Mouse (Mus musculus) lung, embryonic 16.5 days (tissue): ENCODE measurements around the gene Tmem117. TPM values are rescaled to one million over a fixed set of nuclear protein-coding genes. Genes with fewer than 3 reads are reported as not detected.

Experiments used
- ATAC-seq: fragments of 200-750 bp; cut with Nextera tagmentation; 2 replicates; pipeline ENCODE4 v1.8.0; 2017; ENCODE audit warnings: low read depth, mild to moderate bottlenecking, moderate library complexity
- H3K27ac ChIP-seq: fragments of 300-500 bp; sonication (generic); 2 replicates; pipeline ENCODE4 v1.5.1; 2014; ENCODE audit warnings: mild to moderate bottlenecking, control low read depth, low read length
- H3K27me3 ChIP-seq: fragments of 300-500 bp; sonication (generic); 2 replicates; pipeline ENCODE4 v1.6.1; 2014; ENCODE audit warnings: low read depth, low read length, mixed read lengths; ENCODE audit not compliant: control insufficient read depth, insufficient read depth
- H3K36me3 ChIP-seq: fragments of 300-500 bp; sonication (generic); 2 replicates; pipeline ENCODE4 v1.6.1; 2014; ENCODE audit warnings: low read length; ENCODE audit not compliant: control insufficient read depth, insufficient read depth
- H3K4me1 ChIP-seq: fragments of 300-500 bp; sonication (generic); replicated peaks from 2 replicates; pipeline ENCODE4 v1.6.1; 2014; ENCODE audit warnings: low read length, mixed read lengths; ENCODE audit not compliant: control insufficient read depth, insufficient read depth
- H3K4me2 ChIP-seq: fragments of 300-500 bp; sonication (generic); 2 replicates; pipeline ENCODE4 v1.6.1; 2014; ENCODE audit warnings: low read depth, low read length, control low read depth
- H3K4me3 ChIP-seq: fragments of 300-500 bp; sonication (generic); 2 replicates; pipeline ENCODE4 v1.5.1; 2014; ENCODE audit warnings: mild to moderate bottlenecking, low read length, control low read depth
- H3K9ac ChIP-seq: fragments of 300-500 bp; sonication (generic); 2 replicates; pipeline ENCODE4 v1.6.1; 2014; ENCODE audit warnings: low read length, control low read depth
- H3K9me3 ChIP-seq: fragments of 300-500 bp; sonication (generic); 2 replicates; pipeline ENCODE4 v1.6.1; 2016; ENCODE audit warnings: low read length; ENCODE audit not compliant: control insufficient read depth
- WGBS: fragments of 180-500 bp; shearing (Covaris S2); extraction: QIAGEN DNeasy Blood & Tissue Kit; methylation state at CpG from one replicate; pipeline ENCODE4 v1.1.7; 2014; 5-methylcytosine and 5-hydroxymethylcytosine counted together
- polyA plus RNA-seq: library from polyadenylated mRNA; unstranded; fragments of >200 nt; fragmentation: Nextera tagmentation; extraction: Ambion mirVana; gene quantifications from 2 replicates; pipeline ENCODE4 v1.2.1, GENCODE M21; 2015

Gene Tmem117
- polyA plus RNA-seq, 1 experiment from 2014 or later: 2.7 TPM

DNA sequence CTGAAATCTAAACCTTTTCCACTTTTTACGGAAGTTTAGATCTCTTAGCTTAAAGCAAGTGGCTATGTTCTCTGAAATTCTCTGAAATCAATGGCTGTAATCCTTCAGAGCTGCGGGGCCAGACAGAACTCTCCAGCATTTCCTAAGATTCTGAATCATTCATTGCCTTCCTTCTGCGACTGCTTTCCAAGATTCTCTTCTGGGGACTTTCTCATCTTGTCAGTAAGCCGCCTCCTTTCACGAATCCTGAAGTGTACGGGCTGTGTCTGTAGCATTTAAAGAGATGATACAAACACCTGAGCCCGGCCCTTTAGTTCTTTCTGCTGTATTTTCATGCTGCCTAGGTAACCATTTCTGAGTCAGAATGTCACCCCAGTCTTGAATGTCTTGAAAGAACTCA is 471.1 kb downstream of the Tmem117 start:
- Histone ChIP-seq H3K4me3 (no peak overlapping the region), H3K4me1 (no peaks in the 10 kb centered on the region)
- no peak for ATAC-seq

DNA sequence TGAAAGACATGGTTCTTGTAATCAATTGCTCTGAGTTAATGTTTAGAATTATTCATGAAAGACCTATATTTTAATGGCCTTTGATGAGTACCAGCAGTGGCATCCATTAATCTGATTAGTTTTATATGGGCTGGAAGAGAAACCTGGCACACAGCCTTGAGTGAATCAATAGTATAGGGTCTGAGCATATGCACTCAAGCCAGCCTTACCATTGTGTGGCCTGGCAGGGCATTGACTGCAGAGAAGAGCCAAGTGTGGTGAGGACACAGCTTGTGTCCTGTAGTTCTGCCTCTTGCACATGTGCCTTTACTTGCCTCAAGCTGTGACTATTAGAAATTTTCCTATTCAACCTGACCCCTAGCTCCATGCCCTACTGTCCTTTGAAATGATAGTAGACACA is 472.5 kb downstream of the Tmem117 start:
- no peaks in the 10 kb centered on the region for H3K9me3 ChIP-seq
- no peak overlapping the region for H3K4me2 ChIP-seq
- no peak overlapping the region for H3K4me3 ChIP-seq
- H3K27ac ChIP-seq: no peak overlapping the region
- ATAC-seq: no peak
- no peaks in the 10 kb centered on the region for H3K27me3 ChIP-seq
- no peak overlapping the region for H3K9ac ChIP-seq
- H3K36me3 ChIP-seq: no peaks in the 10 kb centered on the region
- H3K4me1 ChIP-seq: no peaks in the 10 kb centered on the region

More for the DNA sequence above, 471.1 kb downstream of the Tmem117 start:
- no peak overlapping the region for H3K9ac ChIP-seq
- no peaks in the 10 kb centered on the region for H3K36me3 ChIP-seq
- no peak overlapping the region for H3K4me2 ChIP-seq
- no peak overlapping the region for H3K27ac ChIP-seq
- H3K9me3 ChIP-seq: no peaks in the 10 kb centered on the region
- WGBS: 80% methylated on average over 7 of the region's 7 CpGs
- no peaks in the 10 kb centered on the region for H3K27me3 ChIP-seq

DNA sequence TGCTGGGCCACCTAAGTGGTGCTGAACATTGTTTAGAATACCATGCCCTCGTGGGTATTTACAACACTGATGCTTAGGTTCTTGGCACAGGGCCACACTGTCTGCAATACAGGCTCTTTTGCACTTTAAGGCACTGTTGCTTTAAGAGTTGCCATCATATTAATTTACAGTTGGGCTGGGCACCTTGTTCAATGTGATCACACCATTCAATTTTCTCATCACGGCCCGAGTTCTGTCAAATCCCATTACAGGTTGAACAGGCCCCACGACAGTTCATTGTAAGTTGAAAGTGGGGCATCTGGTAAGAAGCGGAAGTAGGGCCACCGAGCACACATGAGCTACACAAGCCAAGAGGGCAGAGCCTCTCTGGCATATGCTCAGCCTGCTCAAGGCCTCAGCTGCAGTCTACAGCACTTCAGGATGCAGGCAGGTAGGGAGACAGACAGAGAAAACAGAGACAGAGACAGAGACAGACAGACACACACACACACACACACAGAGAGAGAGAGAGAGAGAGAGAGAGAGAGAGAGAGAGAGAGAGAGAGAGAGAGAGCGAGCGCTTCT is 478.3 kb downstream of the Tmem117 start:
- no peaks in the 10 kb centered on the region for H3K27me3 ChIP-seq
- WGBS: 71% methylated on average over 8 of the region's 8 CpGs
- H3K36me3 ChIP-seq: no peaks in the 10 kb centered on the region
- H3K4me1 ChIP-seq: no peaks in the 10 kb centered on the region
- H3K9ac ChIP-seq: no peak overlapping the region
- no peak for ATAC-seq
- no peaks in the 10 kb centered on the region for H3K9me3 ChIP-seq
- H3K4me3 ChIP-seq: no peak overlapping the region
- no peak overlapping the region for H3K4me2 ChIP-seq
- no peak overlapping the region for H3K27ac ChIP-seq

DNA sequence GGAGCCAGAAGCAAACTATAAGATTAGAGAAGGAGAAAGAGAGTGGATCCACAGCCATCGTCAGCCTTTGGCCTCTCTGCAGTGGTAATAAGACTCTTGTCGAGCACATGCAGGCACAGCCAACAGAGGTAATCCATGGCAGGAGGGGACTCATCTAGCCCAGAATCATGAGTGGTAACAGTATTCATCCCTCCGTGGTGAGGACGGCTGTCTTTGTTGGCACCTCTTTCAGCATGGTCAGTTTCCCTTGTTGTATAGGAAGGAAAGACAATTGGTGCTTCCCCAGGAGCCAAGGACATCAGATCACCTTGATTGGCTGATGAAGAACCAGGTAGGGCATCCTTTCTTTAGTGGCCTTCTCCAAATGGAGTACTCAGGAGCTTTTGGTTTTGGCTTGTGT is 479.6 kb downstream of the Tmem117 start:
- no peak overlapping the region for H3K9ac ChIP-seq
- H3K27ac ChIP-seq: no peak overlapping the region
- 81% methylated on average over 4 of the region's 4 CpGs for WGBS
- no peaks in the 10 kb centered on the region for H3K9me3 ChIP-seq
- H3K27me3 ChIP-seq: no peaks in the 10 kb centered on the region
- no peak for ATAC-seq
- H3K36me3 ChIP-seq: no peaks in the 10 kb centered on the region
- H3K4me2 ChIP-seq: no peak overlapping the region
- no peaks in the 10 kb centered on the region for H3K4me1 ChIP-seq
- H3K4me3 ChIP-seq: no peak overlapping the region

DNA sequence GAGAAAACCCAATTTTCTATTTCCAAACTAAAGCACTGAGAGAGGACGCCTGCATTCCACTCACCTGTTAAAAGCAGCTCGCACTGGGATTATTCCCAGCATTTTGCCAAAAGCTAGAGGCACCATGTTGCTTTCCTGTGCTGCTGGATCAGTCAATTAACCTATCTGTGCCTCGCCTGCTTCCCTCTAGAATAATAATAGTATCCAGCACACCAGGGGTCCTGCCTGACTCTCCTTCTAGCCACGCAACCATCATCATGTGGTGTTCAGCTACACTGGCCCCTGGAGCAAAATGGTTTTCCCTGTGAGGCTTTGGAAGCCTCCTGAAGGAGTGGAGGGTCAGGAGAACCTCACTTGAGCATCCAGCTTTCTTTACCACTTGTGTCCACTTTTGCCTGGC is 502.4 kb downstream of the Tmem117 start:
- ATAC-seq: no peak
- Histone ChIP-seq H3K4me2 (no peak overlapping the region), H3K36me3 (no peaks in the 10 kb centered on the region), H3K4me3 (no peak overlapping the region), H3K9ac (no peak overlapping the region), H3K27ac (no peak overlapping the region), H3K9me3 (no peaks in the 10 kb centered on the region), H3K27me3 (no peaks in the 10 kb centered on the region), H3K4me1 (no peaks in the 10 kb centered on the region)
- 64% methylated on average over 4 of the region's 4 CpGs for WGBS

DNA sequence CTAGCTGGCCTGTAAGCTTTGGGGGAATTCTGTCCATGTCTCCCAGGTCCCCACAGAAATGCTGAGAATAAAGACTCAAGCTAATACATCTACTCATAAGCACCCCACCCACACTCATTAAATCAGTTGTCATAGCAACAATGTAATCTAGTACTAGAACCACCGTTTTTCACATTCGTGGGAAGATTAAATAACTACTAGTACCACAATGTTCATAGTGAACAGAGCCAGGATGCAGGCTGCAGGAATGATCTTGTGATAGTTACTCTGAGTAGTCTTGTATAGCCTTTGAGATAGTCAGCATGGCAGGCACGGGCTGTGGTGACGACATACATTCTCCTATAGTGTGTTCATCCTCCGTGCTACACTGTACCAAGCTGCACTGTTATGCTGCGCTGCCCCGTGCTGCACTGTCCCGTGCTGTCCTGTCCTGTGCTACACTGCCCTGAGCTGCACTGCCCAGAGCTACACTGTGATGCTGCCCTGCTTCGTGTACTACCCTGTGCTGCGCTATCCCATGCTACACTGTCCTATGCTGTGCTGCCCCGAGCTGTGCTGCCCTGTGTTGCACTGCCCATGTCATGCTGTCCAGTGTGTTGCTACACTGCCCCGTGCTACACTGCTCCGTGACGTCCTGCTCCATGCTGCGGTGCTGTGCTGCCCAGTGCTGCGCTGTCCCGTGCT is 507.0 kb downstream of the Tmem117 start:
- 0 out of 2 replicates have a peak, but pooled peaks cover 2% of the 10 kb centered on the region for H3K4me1 ChIP-seq
- H3K4me2 ChIP-seq: no peak overlapping the region
- no peaks in the 10 kb centered on the region for H3K27me3 ChIP-seq
- 87% methylated on average over 17 of the region's 17 CpGs for WGBS
- no peaks in the 10 kb centered on the region for H3K9me3 ChIP-seq
- H3K4me3 ChIP-seq: no peak overlapping the region
- no peak overlapping the region for H3K27ac ChIP-seq
- ATAC-seq: peak; percentile 34; the same call in 1 of the 2 replicates
- no peak overlapping the region for H3K9ac ChIP-seq
- H3K36me3 ChIP-seq: no peaks in the 10 kb centered on the region

DNA sequence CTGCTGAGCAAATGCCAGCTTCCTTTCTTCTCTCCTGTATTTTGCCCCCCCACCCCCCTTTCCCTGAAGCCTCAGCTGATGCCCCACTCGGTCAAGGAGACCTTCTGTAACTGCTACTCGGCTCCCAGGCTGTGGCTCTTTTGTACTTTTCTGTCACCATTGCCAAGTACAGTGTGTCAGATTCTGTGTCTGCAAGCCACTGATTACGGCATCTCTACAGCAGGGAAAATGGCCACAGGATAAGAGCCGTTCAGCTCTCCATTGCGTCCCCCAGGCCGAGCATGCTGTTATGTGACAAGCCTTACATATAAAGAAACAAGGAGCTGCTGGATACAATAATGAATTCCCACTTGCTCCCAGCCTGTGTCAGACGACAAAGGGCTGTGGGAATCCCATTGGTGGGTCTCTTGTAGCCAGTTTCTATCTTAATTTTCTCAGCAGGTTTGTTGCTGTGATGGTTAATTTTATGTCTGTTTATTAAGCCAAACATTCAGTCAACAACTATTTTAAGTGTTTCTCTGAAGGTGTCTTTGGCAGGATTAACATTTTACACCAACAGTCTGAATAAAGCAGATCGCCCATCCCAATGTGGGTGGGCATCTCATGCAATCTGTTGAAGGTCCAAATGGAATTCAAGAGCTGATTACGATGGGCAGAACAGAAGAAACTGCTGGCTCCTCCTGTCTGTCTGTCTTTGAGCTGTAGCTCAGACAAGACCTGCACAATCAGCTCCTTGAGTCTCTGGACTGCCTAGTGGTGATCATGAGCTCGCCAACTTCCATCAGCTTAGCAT is 508.2 kb downstream of the Tmem117 start:
- no peak for ATAC-seq
- no peaks in the 10 kb centered on the region for H3K36me3 ChIP-seq
- no peaks in the 10 kb centered on the region for H3K27me3 ChIP-seq
- no peak overlapping the region for H3K9ac ChIP-seq
- H3K9me3 ChIP-seq: no peaks in the 10 kb centered on the region
- 0 out of 2 replicates have a peak, but pooled peaks cover 2% of the 10 kb centered on the region for H3K4me1 ChIP-seq
- 71% methylated on average over 10 of the region's 10 CpGs for WGBS
- no peak overlapping the region for H3K4me2 ChIP-seq
- no peak overlapping the region for H3K4me3 ChIP-seq
- H3K27ac ChIP-seq: no peak overlapping the region

DNA sequence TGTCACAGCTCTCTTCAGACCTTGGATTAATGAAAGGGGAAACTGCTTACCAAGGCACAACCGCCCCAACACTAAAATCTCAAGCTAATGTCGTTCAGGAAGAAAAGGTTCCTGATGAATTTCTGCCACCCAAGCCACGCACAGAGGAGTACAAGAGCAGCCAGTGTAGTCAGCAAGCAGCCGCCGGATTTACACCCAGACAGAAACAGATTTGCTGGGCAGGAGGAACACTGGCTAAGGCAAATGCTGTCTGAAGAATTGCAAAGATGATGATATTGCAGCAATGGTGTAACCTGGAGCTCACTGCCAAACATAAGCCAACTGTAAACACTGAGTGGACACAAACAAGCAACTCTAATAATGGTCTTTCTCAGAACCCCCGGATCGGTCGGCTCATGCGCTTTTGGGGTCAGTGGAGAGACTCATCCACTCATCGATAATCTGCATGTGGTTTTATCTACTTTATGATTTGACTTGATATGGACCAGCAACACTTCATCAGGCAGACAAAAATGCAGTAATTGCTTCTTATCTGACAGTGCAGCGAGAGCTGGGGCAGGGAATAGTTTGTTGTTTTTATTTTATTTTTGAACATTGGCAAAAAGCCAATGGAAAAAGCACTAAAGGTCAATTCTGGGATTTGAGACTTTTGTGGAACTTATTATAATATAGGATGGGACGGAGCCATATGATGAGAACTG is 509.8 kb downstream of the Tmem117 start:
- ATAC-seq: peak; percentile 59
- Histone ChIP-seq H3K27me3 (no peaks in the 10 kb centered on the region), H3K27ac (no peak overlapping the region), H3K36me3 (no peaks in the 10 kb centered on the region), H3K9ac (no peak overlapping the region), H3K9me3 (no peaks in the 10 kb centered on the region), H3K4me1 (0 out of 2 replicates have a peak, but pooled peaks cover 2% of the 10 kb centered on the region), H3K4me3 (no peak overlapping the region), H3K4me2 (no peak overlapping the region)
- WGBS: 38% methylated on average over 12 of the region's 12 CpGs

DNA sequence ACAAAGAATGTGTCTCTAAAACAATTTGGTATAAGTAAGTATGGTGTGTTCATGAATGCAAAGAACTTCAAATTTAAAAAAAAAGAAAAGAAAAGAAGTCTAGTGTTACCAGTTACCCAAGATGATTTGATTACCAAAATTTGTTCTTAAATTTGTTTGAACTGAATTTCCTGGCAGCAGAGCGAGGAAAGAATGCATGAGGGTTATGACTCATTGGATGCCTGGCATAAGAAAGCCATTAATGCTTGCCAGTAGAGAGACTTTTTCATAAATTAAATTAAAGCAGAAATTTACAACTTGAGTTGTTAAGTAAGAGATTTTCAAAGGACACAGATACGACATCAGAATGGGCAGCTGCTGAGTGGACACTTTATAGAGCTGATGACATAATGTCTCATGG is 515.1 kb downstream of the Tmem117 start:
- no peak for ATAC-seq
- Histone ChIP-seq H3K36me3 (no peaks in the 10 kb centered on the region), H3K4me1 (no peaks in the 10 kb centered on the region), H3K9me3 (no peaks in the 10 kb centered on the region), H3K4me2 (no peak overlapping the region), H3K27me3 (no peaks in the 10 kb centered on the region), H3K4me3 (no peak overlapping the region), H3K9ac (no peak overlapping the region), H3K27ac (no peak overlapping the region)
- WGBS: 62% methylated on average over 2 of the region's 2 CpGs
